Mouse (Mus musculus) embryonic facial prominence, embryonic 10.5 days (tissue): ENCODE measurements around the gene Pkp4. TPM values are rescaled to one million over a fixed set of nuclear protein-coding genes. Genes with fewer than 3 reads are reported as not detected.

Experiments
- DNase-seq: peaks from one replicate; pipeline ENCODE4 v3.0.0-alpha.2; 2017; ENCODE audit warnings: low spot score
- H3K27ac ChIP-seq: fragments of 300-500 bp; sonication (generic); replicated peaks from 2 replicates; pipeline ENCODE4 v1.5.1; 2016; ENCODE audit warnings: mild to moderate bottlenecking
- H3K27me3 ChIP-seq: fragments of 300-500 bp; sonication (generic); replicated peaks from 2 replicates; pipeline ENCODE4 v1.6.1; 2016; ENCODE audit warnings: low read depth, mild to moderate bottlenecking; ENCODE audit not compliant: poor library complexity, severe bottlenecking
- H3K36me3 ChIP-seq: fragments of 300-500 bp; sonication (generic); replicated peaks from 2 replicates; pipeline ENCODE4 v1.6.1; 2016; ENCODE audit warnings: mild to moderate bottlenecking, moderate library complexity
- H3K4me1 ChIP-seq: fragments of 300-500 bp; sonication (generic); 2 replicates; pipeline ENCODE4 v1.6.1; 2016
- H3K4me3 ChIP-seq: fragments of 300-500 bp; sonication (generic); 2 replicates; pipeline ENCODE4 v1.5.1; 2016; ENCODE audit warnings: mild to moderate bottlenecking, moderate library complexity
- H3K9me3 ChIP-seq: fragments of 300-500 bp; sonication (generic); 2 replicates; pipeline ENCODE4 v1.6.1; 2016; ENCODE audit warnings: mild to moderate bottlenecking
- WGBS: fragments of 180-500 bp; shearing (Covaris S2); methylation state at CpG from one replicate; pipeline ENCODE4 v1.1.7; 2016; 5-methylcytosine and 5-hydroxymethylcytosine counted together
- polyA plus RNA-seq: library from polyadenylated mRNA; unstranded; fragments of >200 nt; fragmentation: Nextera tagmentation; extraction: Ambion mirVana; gene quantifications from 2 replicates; pipeline ENCODE4 v1.2.1, GENCODE M21; 2016

Pkp4 gene
- polyA plus RNA-seq, 1 experiment from 2014 or later: 17.2 TPM

GRCm38 (mm10) chr2:59186966-59187365 is 26.3 kb downstream of the Pkp4 start:
- WGBS: 95% methylated on average over 6 of the region's 6 CpGs
- H3K27me3 ChIP-seq: no peaks in the 10 kb centered on the region
- H3K9me3 ChIP-seq: no peaks in the 10 kb centered on the region
- H3K27ac ChIP-seq: no peak overlapping the region
- peaks cover 23% of the 10 kb centered on the region for H3K36me3 ChIP-seq
- H3K4me3 ChIP-seq: no peak overlapping the region
- DNase-seq: no peak
- 0 out of 2 replicates have a peak, but pooled peaks cover 6% of the 10 kb centered on the region for H3K4me1 ChIP-seq

DNA sequence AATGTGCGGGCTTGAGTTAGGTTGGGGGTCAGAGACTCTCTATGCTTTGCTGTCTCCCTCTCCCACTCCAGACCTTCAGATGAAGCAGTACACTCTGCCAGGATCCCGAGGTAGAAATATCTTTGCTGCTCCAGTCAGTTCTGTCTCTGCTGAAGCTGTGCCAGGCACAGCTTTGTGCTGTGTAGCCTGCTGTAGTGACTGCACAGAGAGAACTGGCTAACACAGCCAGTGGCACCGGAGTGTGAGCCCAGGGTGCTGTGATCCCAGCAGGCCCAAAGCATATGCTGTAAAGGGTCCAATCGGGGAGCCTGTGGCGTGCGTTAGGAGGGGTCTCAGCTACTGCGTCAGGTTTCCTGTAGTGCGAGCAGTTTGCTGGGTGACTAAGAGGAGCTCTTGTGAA is 27.7 kb downstream of the Pkp4 start:
- no peaks in the 10 kb centered on the region for H3K9me3 ChIP-seq
- H3K4me1 ChIP-seq: 0 out of 2 replicates have a peak, but pooled peaks cover 6% of the 10 kb centered on the region
- H3K36me3 ChIP-seq: peaks cover 23% of the 10 kb centered on the region
- DNase-seq: no peak
- no peak overlapping the region for H3K27ac ChIP-seq
- H3K27me3 ChIP-seq: no peaks in the 10 kb centered on the region
- WGBS: 88% methylated on average over 8 of the region's 8 CpGs
- H3K4me3 ChIP-seq: no peak overlapping the region

GRCm38 (mm10) chr2:59189661-59190185 is 29.1 kb downstream of the Pkp4 start:
- Histone ChIP-seq H3K4me1 (0 out of 2 replicates have a peak, but pooled peaks cover 6% of the 10 kb centered on the region), H3K27me3 (no peaks in the 10 kb centered on the region), H3K27ac (no peak overlapping the region), H3K4me3 (no peak overlapping the region), H3K36me3 (peaks cover 20% of the 10 kb centered on the region), H3K9me3 (no peaks in the 10 kb centered on the region)
- 94% methylated on average over 5 of the region's 5 CpGs for WGBS
- no peak for DNase-seq

DNA sequence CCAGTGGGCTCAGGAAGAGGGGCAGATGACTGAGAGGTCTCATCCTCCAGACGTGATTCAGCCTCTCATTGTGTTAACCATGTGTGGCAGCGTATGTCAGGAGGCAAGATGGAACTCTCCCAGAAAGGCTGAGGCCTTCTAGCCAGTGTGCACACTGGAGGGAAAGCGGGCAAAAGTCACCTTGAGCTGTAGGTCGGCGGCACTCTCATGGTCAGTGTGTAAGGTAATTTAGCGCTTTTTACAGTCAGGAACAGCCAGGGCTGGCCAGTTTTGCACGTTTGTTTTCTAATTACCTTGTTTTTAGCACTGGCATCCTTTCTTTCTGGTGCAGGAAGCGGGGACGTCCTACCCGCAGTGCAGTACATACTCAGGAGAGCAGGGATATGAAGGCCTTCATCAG is 29.5 kb downstream of the Pkp4 start:
- Histone ChIP-seq H3K36me3 (peaks cover 20% of the 10 kb centered on the region), H3K4me3 (no peak overlapping the region), H3K27ac (no peak overlapping the region), H3K27me3 (no peaks in the 10 kb centered on the region), H3K4me1 (0 out of 2 replicates have a peak, but pooled peaks cover 6% of the 10 kb centered on the region), H3K9me3 (no peaks in the 10 kb centered on the region)
- WGBS: 90% methylated on average over 10 of the region's 10 CpGs
- no peak for DNase-seq

- Histone ChIP-seq H3K36me3 (peaks cover 20% of the 10 kb centered on the region), H3K9me3 (no peaks in the 10 kb centered on the region), H3K4me3 (no peak overlapping the region), H3K27ac (no peak overlapping the region), H3K27me3 (no peaks in the 10 kb centered on the region), H3K4me1 (0 out of 2 replicates have a peak, but pooled peaks cover 6% of the 10 kb centered on the region)
- WGBS: 93% methylated on average over 8 of the region's 8 CpGs
- DNase-seq: no peak
Measured at GRCm38 (mm10) chr2:59191466-59191865, 30.8 kb downstream of the Pkp4 start.

GRCm38 (mm10) chr2:59193117-59193516 is 32.5 kb downstream of the Pkp4 start:
- H3K4me3 ChIP-seq: no peak overlapping the region
- H3K4me1 ChIP-seq: 0 out of 2 replicates have a peak, but pooled peaks cover 6% of the 10 kb centered on the region
- H3K9me3 ChIP-seq: no peaks in the 10 kb centered on the region
- DNase-seq: no peak
- WGBS: 86% methylated on average over 5 of the region's 5 CpGs
- H3K27me3 ChIP-seq: no peaks in the 10 kb centered on the region
- no peak overlapping the region for H3K27ac ChIP-seq
- peaks cover 7% of the 10 kb centered on the region for H3K36me3 ChIP-seq

DNA sequence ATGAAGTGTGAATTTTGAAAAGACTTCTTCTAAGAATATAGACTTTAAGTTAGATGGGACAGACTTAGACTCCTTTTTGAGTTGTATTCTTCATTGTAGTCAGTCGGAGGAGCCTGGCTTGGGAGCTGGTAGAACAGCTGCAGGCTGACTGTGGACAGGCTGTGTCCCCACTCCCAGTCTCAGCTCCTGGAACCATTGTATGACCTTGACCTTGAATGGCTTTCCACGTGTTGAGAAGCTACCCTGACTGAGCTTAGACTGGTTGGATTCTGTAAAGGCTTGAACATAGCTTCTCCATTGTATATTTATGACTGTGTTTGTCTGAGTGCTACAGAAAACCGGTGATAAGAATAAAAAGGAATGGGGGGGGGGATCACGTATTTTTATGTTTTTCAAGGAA is 36.5 kb downstream of the Pkp4 start:
- Histone ChIP-seq H3K9me3 (no peaks in the 10 kb centered on the region), H3K27ac (no peak overlapping the region), H3K27me3 (no peaks in the 10 kb centered on the region), H3K4me3 (no peak overlapping the region), H3K36me3 (no peaks in the 10 kb centered on the region), H3K4me1 (no peaks in the 10 kb centered on the region)
- WGBS: 86% methylated on average over 4 of the region's 4 CpGs
- DNase-seq: no peak

DNA sequence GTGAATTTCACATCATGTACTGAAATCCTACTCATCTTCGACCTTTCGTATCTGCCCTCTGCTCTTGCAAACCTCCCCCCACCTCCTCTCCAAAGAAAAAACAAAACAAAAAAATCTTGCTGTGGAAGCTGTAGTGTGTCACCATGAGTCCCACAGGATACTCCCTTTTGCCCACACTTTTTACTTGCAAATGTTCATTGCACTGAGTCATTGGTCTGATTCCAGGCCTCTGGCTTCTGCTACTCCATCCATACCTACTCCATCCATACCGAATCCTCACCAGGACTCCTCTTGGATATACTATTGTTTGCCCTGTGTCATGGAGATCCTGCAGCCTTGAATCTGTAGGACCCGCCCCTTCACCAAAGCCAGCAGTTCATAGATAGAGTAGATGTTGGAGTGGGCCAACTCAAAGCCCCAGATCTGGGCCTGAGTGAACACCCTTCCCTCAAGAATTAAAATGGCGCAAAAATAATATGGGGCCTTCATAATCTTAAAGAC is 38.9 kb downstream of the Pkp4 start:
- Histone ChIP-seq H3K27ac (no peak overlapping the region), H3K36me3 (no peaks in the 10 kb centered on the region), H3K4me3 (no peak overlapping the region), H3K4me1 (peaks cover 15% of the 10 kb centered on the region), H3K27me3 (no peaks in the 10 kb centered on the region), H3K9me3 (no peaks in the 10 kb centered on the region)
- no peak for DNase-seq
- WGBS: 95% methylated on average over 5 of the region's 5 CpGs

DNA sequence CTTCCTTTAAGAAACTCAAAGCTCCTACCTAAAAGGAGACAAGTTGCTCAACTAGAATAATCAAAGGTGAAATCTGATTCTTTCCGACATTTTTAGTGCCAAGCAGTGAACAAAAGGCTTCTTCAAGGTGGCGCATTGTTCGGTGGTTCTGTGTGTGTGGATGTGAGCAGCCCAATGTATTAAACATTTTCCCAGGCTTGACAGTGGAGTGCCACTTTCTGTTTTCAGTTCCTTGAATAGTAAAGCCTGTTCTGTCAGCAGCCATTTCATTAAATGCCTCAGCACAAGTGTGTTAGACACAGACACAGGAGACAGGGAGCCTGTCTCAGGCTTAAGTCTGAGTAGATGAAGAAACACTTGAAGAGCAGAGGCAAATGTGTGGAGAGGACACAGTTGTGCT is 39.9 kb downstream of the Pkp4 start:
- Histone ChIP-seq H3K4me1 (peaks cover 15% of the 10 kb centered on the region), H3K4me3 (no peak overlapping the region), H3K9me3 (no peaks in the 10 kb centered on the region), H3K27me3 (no peaks in the 10 kb centered on the region), H3K27ac (no peak overlapping the region), H3K36me3 (no peaks in the 10 kb centered on the region)
- DNase-seq: no peak
- 84% methylated on average over 3 of the region's 3 CpGs for WGBS

DNA sequence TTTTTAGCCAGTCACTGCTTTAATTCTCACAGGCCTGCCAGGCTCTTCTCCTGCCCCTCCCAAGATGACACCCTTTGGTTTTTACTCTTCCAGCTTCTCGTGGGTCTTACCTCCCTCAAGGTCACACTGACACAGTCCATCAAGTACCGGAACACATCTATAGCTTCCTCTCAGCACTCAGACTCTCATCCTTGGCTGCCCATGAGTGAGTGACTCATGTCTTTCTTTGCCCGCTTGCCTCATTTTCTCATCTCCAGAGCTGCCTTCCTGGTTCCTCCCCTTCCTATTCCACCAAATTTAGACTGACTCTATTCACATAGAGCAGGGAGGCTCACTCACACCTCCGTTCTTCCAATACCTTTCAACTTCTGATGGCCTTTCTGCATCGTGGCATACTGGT is 42.3 kb downstream of the Pkp4 start:
- whole genome bisulfite sequencing: 87% methylated on average over 5 of the region's 5 CpGs
- Histone ChIP-seq H3K27ac (no peak overlapping the region), H3K27me3 (no peaks in the 10 kb centered on the region), H3K9me3 (no peaks in the 10 kb centered on the region), H3K36me3 (no peaks in the 10 kb centered on the region), H3K4me3 (no peak overlapping the region), H3K4me1 (peaks cover 22% of the 10 kb centered on the region)
- DNase-seq: no peak

GRCm38 (mm10) chr2:59203627-59204425 is 43.2 kb downstream of the Pkp4 start:
- no peak for DNase-seq
- H3K36me3 ChIP-seq: no peaks in the 10 kb centered on the region
- H3K4me1 ChIP-seq: peaks cover 22% of the 10 kb centered on the region
- WGBS: 61% methylated on average over 3 of the region's 3 CpGs
- H3K27ac ChIP-seq: no peak overlapping the region
- H3K9me3 ChIP-seq: no peaks in the 10 kb centered on the region
- no peak overlapping the region for H3K4me3 ChIP-seq
- H3K27me3 ChIP-seq: no peaks in the 10 kb centered on the region

GRCm38 (mm10) chr2:59205092-59205491 is 44.4 kb downstream of the Pkp4 start:
- Histone ChIP-seq H3K4me3 (no peak overlapping the region), H3K36me3 (no peaks in the 10 kb centered on the region), H3K4me1 (peaks cover 22% of the 10 kb centered on the region), H3K9me3 (no peaks in the 10 kb centered on the region), H3K27me3 (no peaks in the 10 kb centered on the region), H3K27ac (no peak overlapping the region)
- DNase-seq: no peak
- 92% methylated on average over 9 of the region's 9 CpGs for WGBS

DNA sequence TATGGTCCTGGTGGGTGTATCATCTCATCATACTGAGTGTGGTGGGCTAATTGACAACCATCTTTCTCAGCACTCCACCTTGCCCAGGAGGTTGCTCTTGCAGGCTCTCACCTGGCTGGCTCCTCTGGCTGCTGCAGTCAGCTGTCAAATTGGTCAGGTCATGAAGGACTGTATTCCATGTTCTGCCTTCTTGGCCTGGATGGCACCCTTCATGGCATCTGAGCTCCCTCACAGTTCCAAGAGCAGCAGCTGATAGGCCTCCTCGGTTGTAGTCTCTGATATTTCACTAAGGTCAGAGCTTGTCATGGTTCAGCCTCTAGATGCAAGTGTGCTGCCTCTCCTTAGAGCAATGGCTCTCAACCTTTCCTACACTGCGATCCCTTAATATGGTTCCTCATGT is 45.5 kb downstream of the Pkp4 start:
- Histone ChIP-seq H3K9me3 (no peaks in the 10 kb centered on the region), H3K27ac (no peak overlapping the region), H3K36me3 (peaks cover 3% of the 10 kb centered on the region), H3K4me1 (peaks cover 22% of the 10 kb centered on the region), H3K27me3 (no peaks in the 10 kb centered on the region), H3K4me3 (no peak overlapping the region)
- WGBS: 92% methylated on average over 2 of the region's 2 CpGs
- DNase-seq: no peak
